Mouse (Mus musculus) liver, embryonic 12.5 days (tissue): ENCODE results near the gene Cox6a1. TPM values are rescaled to one million over a fixed set of nuclear protein-coding genes. Genes with fewer than 3 reads are reported as not detected.

Experiments
- polyA plus RNA-seq: library from polyadenylated mRNA; unstranded; fragments of >200 nt; fragmentation: Nextera tagmentation; extraction: Ambion mirVana; gene quantifications from 2 replicates; pipeline ENCODE4 v1.2.1, GENCODE M21; 2016

The Cox6a1 gene
- polyA plus RNA-seq, 1 experiment from 2014 or later = 814 TPM

Other genes starting within 250 kb of the Cox6a1 start
- 43.9 and 51.1 TPM in 2 replicates for gene Acads, start 229.6 kb downstream of the Cox6a1 start, polyA plus RNA-seq
- gene Unc119b, start 214.0 kb downstream of the Cox6a1 start, polyA plus RNA-seq = 16.1 and 17.6 TPM in 2 replicates
- gene Mlec, start 190.8 kb downstream of the Cox6a1 start, polyA plus RNA-seq = 46.8 and 49.2 TPM in 2 replicates
- 0.20 and 0.36 TPM in 2 replicates for gene Cabp1, start 154.6 kb downstream of the Cox6a1 start, polyA plus RNA-seq
- 140 and 143 TPM in 2 replicates for gene Pop5, start 113.1 kb downstream of the Cox6a1 start, polyA plus RNA-seq
- 166 and 172 TPM in 2 replicates for gene Rnf10, start 76.1 kb downstream of the Cox6a1 start, polyA plus RNA-seq
- gene Coq5, start 69.3 kb downstream of the Cox6a1 start, polyA plus RNA-seq = 43.3 and 46.2 TPM in 2 replicates
- 825 and 857 TPM in 2 replicates for gene Dynll1, start 48.0 kb downstream of the Cox6a1 start, polyA plus RNA-seq
- 195 and 200 TPM in 2 replicates for gene Srsf9, start 21.8 kb downstream of the Cox6a1 start, polyA plus RNA-seq
- gene Gatc, start 7.8 kb downstream of the Cox6a1 start, polyA plus RNA-seq = 20.6 and 21.2 TPM in 2 replicates
- 43.8 and 45.9 TPM in 2 replicates for gene Triap1, start 7.8 kb downstream of the Cox6a1 start, polyA plus RNA-seq
- gene Msi1, start 80.6 kb upstream of the Cox6a1 start, polyA plus RNA-seq = 2.5 and 2.7 TPM in 2 replicates
- 0.42 and 0.69 TPM in 2 replicates for gene Pla2g1b, start 117.3 kb upstream of the Cox6a1 start, polyA plus RNA-seq
- gene Sirt4, start 135.7 kb upstream of the Cox6a1 start, polyA plus RNA-seq = 6.3 and 7.5 TPM in 2 replicates
- gene Pxn, start 157.7 kb upstream of the Cox6a1 start, polyA plus RNA-seq = 17.4 and 20.1 TPM in 2 replicates
- 1,698 and 1,725 TPM in 2 replicates for gene Rplp0, start 210.5 kb upstream of the Cox6a1 start, polyA plus RNA-seq
- gene Gcn1l1, start 216.3 kb upstream of the Cox6a1 start, polyA plus RNA-seq = 36.7 and 38.0 TPM in 2 replicates